ENCODE assay signal across 25 mouse cellular contexts in genomic region chr7:114362166-114362565, GRCm38 (mm10). TPM values are rescaled to one million over a fixed set of nuclear protein-coding genes. Genes with fewer than 3 reads are reported as not detected.
DNase-seq lines count a peak whose midpoint lies in the region; ATAC-seq and TF ChIP-seq lines count a peak whose summit lies in the region.
"Had no signal": no experiment of that assay in that cellular context is flagged by ENCODE, and none has a peak within 500 bp of the region (broad histone marks: within the 10 kb centered on the region; RNA-seq: fewer than 3 reads in every experiment).

No protein-coding gene starts in this region.

- WGBS in kidney, adult 2 months: 35% methylated on average over 1 of the region's 1 CpGs
- 79% methylated on average over 1 of the region's 1 CpGs for WGBS in kidney, embryonic 15.5 days
- 71% methylated on average over 1 of the region's 1 CpGs for WGBS in kidney, postnatal 0 days
- 74% methylated on average over 1 of the region's 1 CpGs for WGBS in intestine, embryonic 16.5 days
- WGBS in heart, adult 2 months: 94% methylated on average over 1 of the region's 1 CpGs

- DNase-seq in kidney, adult 2 months: peak; percentile 59
- peak; percentile 24 for DNase-seq in kidney, postnatal 0 days (ENCODE audit: low spot score)
- no peak for DNase-seq in kidney, postnatal 14 days
- peak; percentile 4 for DNase-seq in Patski (ENCODE audit: low read depth, low spot score)
- no peak for DNase-seq in heart, adult 2 months
- DNase-seq in lung, postnatal 4 days: no peak
- DNase-seq: adrenal gland, adult 2 months; adrenal gland, postnatal 10 days; adrenal gland, postnatal 36 days; B cell, adult 2 months; cerebellum, adult 11-12 months; cerebellum, adult 2 months; cerebellum, adult 9-10 months; cerebellum, postnatal 10 days; cerebellum, postnatal 25 days had no signal

- no peak overlapping the region for H3K4me2 ChIP-seq in kidney, embryonic 15.5 days
- H3K4me2 ChIP-seq in kidney, postnatal 0 days (ENCODE audit: low read length): no peak overlapping the region
- H3K4me2 ChIP-seq in intestine, embryonic 16.5 days (ENCODE audit: low read depth, low read length): no peak overlapping the region
- H3K4me2 ChIP-seq: embryonic facial prominence, embryonic 12.5 days; forebrain, embryonic 12.5 days had no signal

- H3K27me3 ChIP-seq in kidney, adult 2 months (replicated peaks; ENCODE audit: control insufficient read depth, insufficient read depth, low read length): no peaks in the 10 kb centered on the region
- no peaks in the 10 kb centered on the region for H3K27me3 ChIP-seq in kidney, embryonic 15.5 days
- H3K27me3 ChIP-seq in kidney, postnatal 0 days (ENCODE audit: insufficient read depth, low read length): no peaks in the 10 kb centered on the region
- no peaks in the 10 kb centered on the region for H3K27me3 ChIP-seq in Patski
- H3K27me3 ChIP-seq in intestine, embryonic 16.5 days (replicated peaks; ENCODE audit: control insufficient read depth, insufficient read depth, low read length): no peaks in the 10 kb centered on the region
- H3K27me3 ChIP-seq in heart, adult 2 months (ENCODE audit: control insufficient read depth, insufficient read depth, low read length): no peaks in the 10 kb centered on the region
- H3K27me3 ChIP-seq: CH12.LX; embryonic facial prominence, embryonic 12.5 days; forebrain, embryonic 12.5 days had no signal

- H3K9me3 ChIP-seq in kidney, embryonic 15.5 days (replicated peaks): no peaks in the 10 kb centered on the region
- no peaks in the 10 kb centered on the region for H3K9me3 ChIP-seq in kidney, postnatal 0 days (replicated peaks; ENCODE audit: low read length)
- H3K9me3 ChIP-seq in intestine, embryonic 16.5 days (ENCODE audit: control insufficient read depth, low read length): no peaks in the 10 kb centered on the region
- H3K9me3 ChIP-seq: embryonic facial prominence, embryonic 10.5 days; embryonic facial prominence, embryonic 12.5 days; forebrain, embryonic 12.5 days; G1E had no signal

- TF ChIP-seq POLR2A in kidney, adult 2 months (IDR thresholded peaks at IDR 0.05; ENCODE audit: low read depth, low read length): no peak
- TF ChIP-seq POLR2A in heart, adult 2 months (IDR thresholded peaks at IDR 0.05; ENCODE audit: insufficient read depth, low read depth, low read length): no peak

- H3K79me2 ChIP-seq in heart, adult 2 months (replicated peaks; ENCODE audit: control insufficient read depth, insufficient read depth, low read length): no peaks in the 10 kb centered on the region

- no peaks in the 10 kb centered on the region for H3K36me3 ChIP-seq in kidney, adult 2 months (ENCODE audit: control insufficient read depth, insufficient read depth, low read length)
- no peaks in the 10 kb centered on the region for H3K36me3 ChIP-seq in kidney, embryonic 15.5 days
- H3K36me3 ChIP-seq in kidney, postnatal 0 days (ENCODE audit: insufficient read depth, low read length): no peaks in the 10 kb centered on the region
- H3K36me3 ChIP-seq in intestine, embryonic 16.5 days (ENCODE audit: control insufficient read depth, insufficient read depth, low read length): no peaks in the 10 kb centered on the region
- H3K36me3 ChIP-seq in heart, adult 2 months (ENCODE audit: control insufficient read depth, insufficient read depth, low read length): no peaks in the 10 kb centered on the region
- H3K36me3 ChIP-seq: embryonic facial prominence, embryonic 10.5 days; embryonic facial prominence, embryonic 12.5 days; forebrain, embryonic 12.5 days; G1E had no signal

- no peak overlapping the region for H3K4me3 ChIP-seq in kidney, adult 2 months (ENCODE audit: insufficient read depth, low read depth, low read length)
- no peak overlapping the region for H3K4me3 ChIP-seq in kidney, embryonic 15.5 days (replicated peaks)
- no peak overlapping the region for H3K4me3 ChIP-seq in kidney, postnatal 0 days (replicated peaks; ENCODE audit: low read depth, low read length)
- H3K4me3 ChIP-seq in intestine, embryonic 16.5 days (ENCODE audit: low read length): no peak overlapping the region
- H3K4me3 ChIP-seq in heart, adult 2 months: no peak overlapping the region
- H3K4me3 ChIP-seq: embryonic facial prominence, embryonic 10.5 days; embryonic facial prominence, embryonic 12.5 days; forebrain, embryonic 12.5 days had no signal

- in situ Hi-C loops in Patski (cut with MboI; ENCODE audit: low pct_unique_long_range_greater_than_20kb): no loop called here

- no peak for ATAC-seq in kidney, embryonic 15.5 days (replicated peaks; ENCODE audit: low FRiP score)
- ATAC-seq in kidney, postnatal 0 days (replicated peaks; ENCODE audit: low FRiP score, low read depth): no peak
- ATAC-seq in Patski: no peak
- peak; percentile 76 for ATAC-seq in intestine, embryonic 16.5 days
- ATAC-seq: CD4-positive, CD25-positive, alpha-beta regulatory T cell, adult 4 months; forebrain, embryonic 14.5 days; forebrain, embryonic 16.5 days had no signal

- no peak overlapping the region; the same call in 1 of the 2 replicates for H3K27ac ChIP-seq in kidney, adult 2 months (ENCODE audit: insufficient read depth, low read depth, low read length)
- no peak overlapping the region for H3K27ac ChIP-seq in kidney, embryonic 15.5 days
- H3K27ac ChIP-seq in kidney, postnatal 0 days: no peak overlapping the region
- H3K27ac ChIP-seq in intestine, embryonic 16.5 days (ENCODE audit: low read length): no peak overlapping the region
- H3K27ac ChIP-seq in heart, adult 2 months: no peak overlapping the region
- H3K27ac ChIP-seq: embryonic facial prominence, embryonic 10.5 days; embryonic facial prominence, embryonic 12.5 days; forebrain, embryonic 12.5 days had no signal

- H3K4me1 ChIP-seq in kidney, adult 2 months (ENCODE audit: control insufficient read depth, insufficient read depth, low read length): peaks cover 8% of the 10 kb centered on the region
- H3K4me1 ChIP-seq in kidney, embryonic 15.5 days: no peaks in the 10 kb centered on the region
- H3K4me1 ChIP-seq in kidney, postnatal 0 days (replicated peaks; ENCODE audit: insufficient read depth, low read length): no peaks in the 10 kb centered on the region
- H3K4me1 ChIP-seq in intestine, embryonic 16.5 days (ENCODE audit: control insufficient read depth, insufficient read depth, low read length): no peaks in the 10 kb centered on the region
- H3K4me1 ChIP-seq in heart, adult 2 months (ENCODE audit: control insufficient read depth, insufficient read depth, low read length): no peaks in the 10 kb centered on the region
- H3K4me1 ChIP-seq: embryonic facial prominence, embryonic 10.5 days; embryonic facial prominence, embryonic 12.5 days; forebrain, embryonic 12.5 days had no signal

- POLR2A ChIA-PET in Patski (lab: Charles Lee): no interaction called here

- TF ChIP-seq EP300 in heart, adult 2 months (IDR thresholded peaks at IDR 0.05; ENCODE audit: insufficient read depth, low read depth, low read length): no peak

- H3K9ac ChIP-seq in kidney, embryonic 15.5 days: no peak overlapping the region
- no peak overlapping the region for H3K9ac ChIP-seq in kidney, postnatal 0 days (ENCODE audit: low read depth, low read length)
- no peak overlapping the region for H3K9ac ChIP-seq in intestine, embryonic 16.5 days (ENCODE audit: low read depth, low read length)
- no peak overlapping the region for H3K9ac ChIP-seq in heart, adult 2 months (ENCODE audit: low read depth, low read length)
- H3K9ac ChIP-seq: embryonic facial prominence, embryonic 12.5 days; forebrain, embryonic 12.5 days had no signal

- TF ChIP-seq CTCF in kidney, adult 2 months (conservative IDR thresholded peaks at IDR 0.05; ENCODE audit: insufficient read depth, insufficient read length, low read depth, low read length): no peak
- TF ChIP-seq CTCF in kidney, postnatal 0 days (IDR thresholded peaks at IDR 0.05; ENCODE audit: low read depth): no peak
- TF ChIP-seq CTCF in Patski (IDR thresholded peaks at IDR 0.05): no peak
- TF ChIP-seq CTCF in heart, adult 2 months (IDR thresholded peaks at IDR 0.05): no peak

- CTCF ChIA-PET in Patski (lab: Charles Lee): no interaction called here

- intact Hi-C loops in heart, adult 2 months (cut with DNase I): no loop called here

RNA-seq across cellular contexts. Expression of gene Pde3b, which starts 52.9 kb away (rescaled TPM):
- 5.6 and 8.9 TPM in 2 replicates for polyA plus RNA-seq in kidney, adult 2 months (2012; rRNA removed)
- 5.0 TPM in 2 replicates for polyA plus RNA-seq in kidney, embryonic 15.5 days (2015; fragmentation: Nextera tagmentation; extraction: Ambion mirVana)
- polyA plus RNA-seq in kidney, postnatal 0 days (2015; fragmentation: Nextera tagmentation; extraction: Ambion mirVana): 3.2 and 4.2 TPM in 2 replicates
- polyA plus RNA-seq in Patski (2021): 21.1 TPM
- 1.3 and 1.5 TPM in 2 replicates for polyA plus RNA-seq in intestine, embryonic 16.5 days (2015; fragmentation: Nextera tagmentation; extraction: Ambion mirVana)
- total RNA-seq in heart, adult 2 months (2021): 1 to 10 TPM; 3.8 to 4.8 TPM
- 4.9 and 5.2 TPM in 2 replicates for polyA plus RNA-seq in heart, adult 2 months (2012; rRNA removed)

Comparison
In these comparisons a context has a peak if more than half of its experiments do, and no peak if none do; other contexts are left out.
1. DNase-seq: peak in kidney, adult 2 months (single experiment), kidney, postnatal 0 days (single experiment) and Patski (single experiment); none in kidney, postnatal 14 days (single experiment), heart, adult 2 months (0 of 2) and lung, postnatal 4 days (0 of 2).